Mouse (Mus musculus) kidney, embryonic 16.5 days (tissue): ENCODE measurements around the gene Lpcat2b. TPM values are rescaled to one million over a fixed set of nuclear protein-coding genes. Genes with fewer than 3 reads are reported as not detected.
A peak's percentile ranks its signal among the peaks of the same experiment; 100 is the strongest.

Source experiments
- ATAC-seq: fragments of 200-750 bp; cut with Nextera tagmentation; 2 replicates; pipeline ENCODE4 v1.8.0; 2017; ENCODE audit warnings: moderate TSS enrichment; ENCODE audit not compliant: low FRiP score, low TSS enrichment
- H3K27ac ChIP-seq: fragments of 300-500 bp; sonication (generic); 2 replicates; pipeline ENCODE4 v1.5.1; 2014; ENCODE audit warnings: low read length
- H3K27me3 ChIP-seq: fragments of 300-500 bp; sonication (generic); 2 replicates; pipeline ENCODE4 v1.6.1; 2014; ENCODE audit warnings: low read length, control low read depth, mixed read lengths; ENCODE audit not compliant: insufficient read depth
- H3K36me3 ChIP-seq: fragments of 300-500 bp; sonication (generic); 2 replicates; pipeline ENCODE4 v1.6.1; 2014; ENCODE audit warnings: low read length, control low read depth, mixed read lengths; ENCODE audit not compliant: insufficient read depth
- H3K4me1 ChIP-seq: fragments of 300-500 bp; sonication (generic); 2 replicates; pipeline ENCODE4 v1.6.1; 2014; ENCODE audit warnings: low read length, control low read depth, mixed read lengths; ENCODE audit not compliant: insufficient read depth
- H3K4me2 ChIP-seq: fragments of 300-500 bp; sonication (generic); replicated peaks from 2 replicates; pipeline ENCODE4 v1.6.1; 2014; ENCODE audit warnings: low read depth, low read length
- H3K4me3 ChIP-seq: fragments of 300-500 bp; sonication (generic); 2 replicates; pipeline ENCODE4 v1.5.1; 2014; ENCODE audit warnings: mild to moderate bottlenecking, low read length
- H3K9ac ChIP-seq: fragments of 300-500 bp; sonication (generic); replicated peaks from 2 replicates; pipeline ENCODE4 v1.6.1; 2014; ENCODE audit warnings: low read length
- H3K9me3 ChIP-seq: fragments of 300-500 bp; sonication (generic); 2 replicates; pipeline ENCODE4 v1.6.1; 2016; ENCODE audit warnings: low read length, control low read depth
- WGBS: fragments of 180-500 bp; shearing (Covaris S2); extraction: QIAGEN DNeasy Blood & Tissue Kit; methylation state at CpG from one replicate; pipeline ENCODE4 v1.1.7; 2014; 5-methylcytosine and 5-hydroxymethylcytosine counted together
- polyA plus RNA-seq: library from polyadenylated mRNA; unstranded; fragments of >200 nt; fragmentation: Nextera tagmentation; extraction: Ambion mirVana; gene quantifications from 2 replicates; pipeline ENCODE4 v1.2.1, GENCODE M21; 2015

Lpcat2b gene
- polyA plus RNA-seq, 1 experiment from 2014 or later = not detected

DNA sequence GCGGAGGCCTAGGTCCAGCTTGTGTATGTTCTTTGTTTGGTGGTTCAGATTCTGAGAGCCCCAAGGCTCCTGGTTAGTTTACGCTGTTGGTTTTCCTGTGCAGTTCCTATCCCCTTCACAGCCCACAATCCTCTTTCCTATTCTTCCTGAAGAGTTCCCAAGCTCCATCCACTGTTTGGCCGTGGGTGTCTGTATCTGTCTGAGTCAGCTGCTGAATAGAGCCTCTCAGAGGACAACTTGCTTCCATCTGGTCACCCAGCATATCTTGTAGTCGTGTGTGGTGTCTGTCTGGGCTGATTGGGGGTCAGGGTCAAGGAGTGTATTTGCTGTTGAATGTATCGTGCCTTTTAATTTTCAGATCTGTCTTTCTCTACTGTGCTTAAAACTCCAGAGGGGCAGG lies 10.5 kb downstream of the Lpcat2b start:
- H3K9ac ChIP-seq = 0 out of 2 replicates have a peak overlapping the region, but pooled peaks have one; percentile 11
- 82% methylated on average over 5 of the region's 5 CpGs for WGBS
- no peaks in the 10 kb centered on the region for H3K36me3 ChIP-seq
- no peaks in the 10 kb centered on the region for H3K9me3 ChIP-seq
- no peak overlapping the region for H3K4me3 ChIP-seq
- peaks cover 11% of the 10 kb centered on the region for H3K4me1 ChIP-seq
- no peak overlapping the region for H3K4me2 ChIP-seq
- H3K27me3 ChIP-seq = no peaks in the 10 kb centered on the region
- H3K27ac ChIP-seq = no peak overlapping the region
- no peak for ATAC-seq

DNA sequence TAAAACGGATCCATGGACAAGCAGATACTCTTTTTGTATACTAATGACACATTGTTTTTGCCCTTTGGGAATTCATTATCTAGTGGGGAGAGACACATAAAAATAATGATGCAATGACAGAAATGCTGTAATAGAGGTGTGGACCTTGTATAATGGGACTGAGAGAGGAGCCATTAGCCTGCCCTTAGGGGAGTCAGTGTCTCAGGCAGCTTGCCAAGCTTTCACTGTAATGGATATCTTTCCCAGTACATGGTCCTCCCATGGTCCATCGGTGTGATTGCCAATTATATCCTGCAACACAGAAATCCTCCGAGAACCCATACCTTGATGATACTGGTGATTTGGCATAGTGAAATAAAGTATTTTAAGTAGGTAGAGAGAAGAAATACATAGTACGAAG lies 12.9 kb downstream of the Lpcat2b start:
- no peaks in the 10 kb centered on the region for H3K9me3 ChIP-seq
- H3K4me1 ChIP-seq = no peaks in the 10 kb centered on the region
- H3K4me3 ChIP-seq = no peak overlapping the region
- H3K4me2 ChIP-seq = no peak overlapping the region
- WGBS = 85% methylated on average over 4 of the region's 4 CpGs
- H3K36me3 ChIP-seq = no peaks in the 10 kb centered on the region
- ATAC-seq = no peak
- no peak overlapping the region for H3K27ac ChIP-seq
- H3K27me3 ChIP-seq = no peaks in the 10 kb centered on the region
- no peak overlapping the region for H3K9ac ChIP-seq

DNA sequence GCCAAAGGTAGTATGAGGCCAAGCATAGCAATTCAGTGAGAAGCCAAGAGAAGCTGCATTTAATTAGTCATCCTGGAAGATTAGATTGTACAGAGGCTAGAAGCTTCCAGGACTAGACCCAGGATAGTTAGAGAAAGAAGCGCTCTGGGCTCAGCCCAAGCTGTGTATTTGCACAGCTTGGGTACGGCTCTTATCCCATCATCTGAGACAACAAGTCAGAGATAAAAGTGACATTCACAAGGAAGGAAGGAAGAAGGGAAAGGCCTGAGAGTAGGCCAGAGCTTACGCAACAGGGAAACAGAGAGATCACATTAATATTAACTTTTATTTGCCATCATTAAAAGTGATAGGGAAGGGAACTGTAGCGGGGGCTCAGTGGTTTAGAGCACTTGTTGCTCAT lies 16.6 kb downstream of the Lpcat2b start:
- ATAC-seq = no peak
- Histone ChIP-seq H3K4me1 (no peaks in the 10 kb centered on the region), H3K4me2 (no peak overlapping the region), H3K36me3 (no peaks in the 10 kb centered on the region), H3K27me3 (no peaks in the 10 kb centered on the region), H3K9me3 (no peaks in the 10 kb centered on the region), H3K27ac (no peak overlapping the region), H3K9ac (no peak overlapping the region), H3K4me3 (no peak overlapping the region)
- 83% methylated on average over 4 of the region's 4 CpGs for WGBS

DNA sequence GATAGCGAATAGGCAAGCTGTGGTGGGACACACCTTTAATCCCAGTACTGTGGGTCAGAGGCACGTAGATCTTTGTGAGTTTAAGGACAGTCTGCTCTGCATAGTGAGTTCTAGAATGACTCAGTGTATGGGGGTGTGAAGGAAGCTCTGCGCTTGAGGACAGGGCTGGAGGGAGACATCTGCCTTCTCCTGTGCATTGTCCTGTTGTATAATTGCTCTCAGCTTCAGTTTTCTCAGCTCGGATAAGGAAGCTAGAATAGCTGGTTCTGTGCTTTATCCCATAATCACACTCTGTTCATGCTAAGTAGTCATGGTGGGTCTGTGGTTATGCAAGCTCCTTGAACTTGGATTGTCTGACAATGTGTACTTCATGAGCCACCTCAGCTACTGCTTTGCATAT lies 17.4 kb downstream of the Lpcat2b start:
- H3K27ac ChIP-seq = no peak overlapping the region
- H3K27me3 ChIP-seq = no peaks in the 10 kb centered on the region
- H3K4me1 ChIP-seq = no peaks in the 10 kb centered on the region
- H3K36me3 ChIP-seq = no peaks in the 10 kb centered on the region
- 92% methylated on average over 4 of the region's 4 CpGs for WGBS
- no peak overlapping the region for H3K4me2 ChIP-seq
- H3K9ac ChIP-seq = no peak overlapping the region
- no peaks in the 10 kb centered on the region for H3K9me3 ChIP-seq
- no peak overlapping the region for H3K4me3 ChIP-seq
- no peak for ATAC-seq

DNA sequence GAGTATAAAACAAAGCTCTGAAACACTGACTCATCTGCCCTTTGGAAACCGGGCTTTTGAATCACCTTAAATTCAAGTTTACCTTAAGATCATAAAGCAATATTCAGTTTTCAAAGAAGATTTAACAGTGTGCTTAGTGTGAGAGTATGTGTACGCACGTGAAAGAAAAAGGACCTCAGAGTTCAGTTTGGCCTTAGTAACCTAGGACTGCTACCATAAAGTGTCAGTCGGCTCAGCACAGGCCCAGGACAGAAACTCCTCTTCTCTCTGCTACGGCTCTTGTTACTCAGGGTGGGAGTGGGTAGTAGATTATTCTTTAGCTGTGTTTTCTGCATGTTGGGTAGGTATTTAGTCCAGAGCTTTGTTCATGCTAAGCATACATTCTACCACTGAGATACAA lies 18.3 kb downstream of the Lpcat2b start:
- Histone ChIP-seq H3K4me1 (no peaks in the 10 kb centered on the region), H3K36me3 (no peaks in the 10 kb centered on the region), H3K4me2 (no peak overlapping the region), H3K9ac (no peak overlapping the region), H3K27ac (no peak overlapping the region), H3K4me3 (no peak overlapping the region), H3K9me3 (no peaks in the 10 kb centered on the region), H3K27me3 (no peaks in the 10 kb centered on the region)
- ATAC-seq = no peak
- 88% methylated on average over 5 of the region's 5 CpGs for WGBS

DNA sequence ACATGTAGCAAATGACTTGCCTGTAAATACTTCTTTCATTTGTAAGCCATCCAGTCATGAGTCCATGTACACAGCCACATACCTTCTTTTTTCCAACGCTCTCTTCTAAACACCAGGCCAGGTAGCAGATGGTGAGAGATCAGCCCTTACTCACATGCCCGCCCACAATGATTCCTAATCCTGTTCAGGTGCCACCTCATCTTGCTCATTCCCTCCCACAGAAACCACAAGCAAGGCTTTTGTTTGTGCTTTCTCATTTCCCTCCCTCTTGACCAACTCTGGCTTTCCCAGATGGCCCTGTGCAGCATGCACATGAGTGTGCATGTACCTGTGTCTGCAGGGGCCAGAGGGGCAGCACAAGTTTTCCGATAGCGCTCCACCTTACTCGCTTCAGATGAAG lies 18.9 kb downstream of the Lpcat2b start:
- Histone ChIP-seq H3K9ac (no peak overlapping the region), H3K36me3 (no peaks in the 10 kb centered on the region), H3K27ac (no peak overlapping the region), H3K4me2 (no peak overlapping the region), H3K27me3 (no peaks in the 10 kb centered on the region), H3K4me1 (no peaks in the 10 kb centered on the region), H3K4me3 (no peak overlapping the region), H3K9me3 (no peaks in the 10 kb centered on the region)
- ATAC-seq = no peak
- WGBS = 94% methylated on average over 5 of the region's 5 CpGs

DNA sequence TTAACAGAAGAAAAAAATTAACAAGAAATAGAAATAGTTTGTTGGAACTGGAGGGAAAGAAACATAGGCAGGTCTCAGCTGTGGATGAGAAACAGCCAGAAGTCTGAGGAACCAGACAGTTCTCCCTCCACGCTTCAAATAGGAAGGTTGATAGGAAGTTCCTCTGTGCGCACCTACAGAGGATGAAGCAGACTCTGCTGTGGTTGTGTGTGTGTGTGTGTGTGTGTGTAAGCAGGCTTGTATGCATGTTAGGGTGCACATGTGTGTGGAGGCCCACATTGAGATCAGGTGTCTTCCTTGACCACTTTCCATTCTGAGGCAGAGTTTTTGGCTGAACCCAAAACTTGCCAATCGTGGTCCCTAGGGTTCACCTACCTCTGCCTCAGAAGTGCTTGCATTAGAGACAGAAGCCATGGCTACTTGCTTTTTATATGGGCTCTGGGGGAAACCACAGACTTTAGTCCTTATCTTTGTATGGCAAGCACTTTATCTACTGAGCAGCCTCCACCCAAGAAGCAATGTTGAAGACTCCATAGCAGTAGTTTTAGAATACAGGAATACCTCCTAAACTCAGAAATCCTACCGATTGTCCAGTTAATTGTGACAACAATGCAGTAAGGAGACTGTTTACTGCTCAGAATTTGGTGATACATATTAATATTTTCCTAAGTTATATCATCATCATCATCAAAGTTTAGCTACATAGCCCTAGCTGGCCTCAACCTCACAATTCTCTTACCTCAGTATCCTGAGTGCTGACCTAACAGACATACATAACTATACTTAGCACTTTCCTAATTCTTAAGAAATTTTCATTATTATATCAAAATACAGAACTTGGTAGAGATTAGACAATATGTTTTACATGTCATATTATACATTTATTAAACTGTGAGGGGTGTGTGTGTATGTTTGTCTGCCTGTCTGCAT lies 31.1 kb downstream of the Lpcat2b start:
- H3K4me1 ChIP-seq = no peaks in the 10 kb centered on the region
- no peak overlapping the region for H3K9ac ChIP-seq
- WGBS = 85% methylated on average over 4 of the region's 4 CpGs
- no peak overlapping the region for H3K4me2 ChIP-seq
- H3K9me3 ChIP-seq = no peaks in the 10 kb centered on the region
- no peak overlapping the region for H3K27ac ChIP-seq
- no peaks in the 10 kb centered on the region for H3K36me3 ChIP-seq
- H3K4me3 ChIP-seq = no peak overlapping the region
- no peaks in the 10 kb centered on the region for H3K27me3 ChIP-seq
- no peak for ATAC-seq

DNA sequence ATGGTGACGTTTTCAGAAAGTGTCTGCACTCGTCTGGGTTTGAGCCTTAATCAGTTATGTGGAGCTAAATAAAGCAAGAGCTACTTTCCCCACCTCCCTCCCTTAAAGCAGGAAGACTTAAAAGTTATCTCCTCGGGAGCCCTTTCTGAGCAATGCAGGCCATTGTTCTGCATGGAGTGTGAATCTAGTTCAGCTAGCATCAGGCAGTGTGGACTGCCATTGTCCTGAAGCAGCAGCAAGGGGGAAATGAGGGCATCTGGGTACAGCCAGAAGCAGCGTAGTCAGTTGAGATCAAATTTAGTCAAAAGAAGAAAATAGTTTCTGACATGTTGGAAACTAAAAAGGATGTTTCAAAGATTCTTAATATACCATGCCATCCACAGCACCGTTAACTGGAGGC lies 35.2 kb downstream of the Lpcat2b start:
- no peaks in the 10 kb centered on the region for H3K9me3 ChIP-seq
- no peaks in the 10 kb centered on the region for H3K36me3 ChIP-seq
- no peaks in the 10 kb centered on the region for H3K27me3 ChIP-seq
- 71% methylated on average over 5 of the region's 5 CpGs for WGBS
- ATAC-seq = no peak
- no peak overlapping the region for H3K4me2 ChIP-seq
- no peaks in the 10 kb centered on the region for H3K4me1 ChIP-seq
- H3K27ac ChIP-seq = no peak overlapping the region
- no peak overlapping the region for H3K4me3 ChIP-seq
- no peak overlapping the region for H3K9ac ChIP-seq

DNA sequence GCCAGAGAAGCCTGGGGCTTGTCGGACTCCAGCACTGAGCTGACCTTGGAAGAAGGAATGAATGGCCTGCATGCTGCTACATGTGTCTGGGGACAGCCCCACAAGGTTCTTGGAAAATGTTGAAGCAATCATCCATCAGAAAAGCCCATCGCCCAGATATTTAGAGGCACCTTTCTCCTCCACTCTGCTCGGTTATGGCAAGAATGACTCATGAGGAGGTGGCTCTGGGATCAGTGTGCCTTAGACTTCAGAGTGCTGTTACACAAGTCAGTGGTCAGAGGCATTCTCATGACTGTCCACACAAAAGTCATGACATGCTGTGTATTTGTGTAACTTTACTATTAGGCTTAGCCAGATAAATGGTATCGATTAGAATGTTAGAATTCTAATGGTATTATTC lies 35.7 kb downstream of the Lpcat2b start:
- H3K4me1 ChIP-seq = no peaks in the 10 kb centered on the region
- H3K9ac ChIP-seq = no peak overlapping the region
- WGBS = 80% methylated on average over 4 of the region's 4 CpGs
- H3K36me3 ChIP-seq = no peaks in the 10 kb centered on the region
- no peaks in the 10 kb centered on the region for H3K9me3 ChIP-seq
- ATAC-seq = no peak
- H3K4me2 ChIP-seq = no peak overlapping the region
- no peak overlapping the region for H3K27ac ChIP-seq
- H3K27me3 ChIP-seq = no peaks in the 10 kb centered on the region
- H3K4me3 ChIP-seq = no peak overlapping the region

DNA sequence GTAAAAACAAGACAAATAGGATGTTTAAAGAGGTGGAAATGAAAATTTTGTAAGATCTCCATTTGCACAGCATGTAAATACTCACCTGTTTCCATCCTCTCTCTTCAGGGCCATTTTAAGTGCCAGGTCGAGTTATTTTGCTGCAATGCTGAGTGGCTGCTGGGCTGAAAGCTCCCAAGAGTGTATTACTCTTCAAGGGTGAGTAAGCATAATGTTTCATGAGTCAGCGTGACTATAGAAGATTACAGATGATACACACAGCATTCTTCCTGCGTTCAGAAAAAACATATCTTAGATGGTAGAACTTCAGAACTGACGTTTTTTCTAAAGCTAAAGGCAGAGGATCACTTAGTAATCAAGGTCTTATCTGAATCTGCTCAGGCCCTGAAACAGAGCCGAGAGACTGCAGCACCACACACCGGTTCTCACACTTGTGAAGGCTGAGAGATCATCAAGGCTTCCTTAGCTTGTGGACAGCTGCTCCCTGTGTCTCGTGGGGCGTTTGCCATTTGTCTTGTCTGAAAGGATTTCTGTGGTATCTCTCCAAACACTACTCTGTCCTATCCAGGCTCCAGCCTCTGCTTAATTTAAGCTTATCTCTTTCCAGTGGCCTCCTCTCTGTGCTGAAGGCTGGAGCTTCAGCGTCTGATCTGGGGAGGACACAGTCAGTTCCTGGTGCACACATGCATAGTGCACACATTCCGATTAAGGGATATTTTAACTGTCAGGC lies 39.4 kb downstream of the Lpcat2b start:
- no peak overlapping the region for H3K4me2 ChIP-seq
- 0 out of 2 replicates have a peak, but pooled peaks cover 4% of the 10 kb centered on the region for H3K9me3 ChIP-seq
- no peaks in the 10 kb centered on the region for H3K27me3 ChIP-seq
- no peaks in the 10 kb centered on the region for H3K4me1 ChIP-seq
- 0 out of 2 replicates have a peak, but pooled peaks cover 10% of the 10 kb centered on the region for H3K36me3 ChIP-seq
- H3K4me3 ChIP-seq = no peak overlapping the region
- 75% methylated on average over 10 of the region's 10 CpGs for WGBS
- H3K9ac ChIP-seq = no peak overlapping the region
- H3K27ac ChIP-seq = no peak overlapping the region
- ATAC-seq = no peak
